Mouse (Mus musculus) activated CD4-positive, CD25-positive, alpha-beta regulatory T cell, adult 4 months (primary cell): ENCODE data around the gene Asap2. TPM values are rescaled to one million over a fixed set of nuclear protein-coding genes. Genes with fewer than 3 reads are reported as not detected.
A peak's percentile ranks its signal among the peaks of the same experiment; 100 is the strongest.
"Not testable (repeated sequence)": the region's sequence is repeated elsewhere in the genome, so short reads cannot be mapped to it uniquely, and the experiment has no call there.

Experiments
- ATAC-seq: one replicate; pipeline ENCODE4 v1.8.0; 2017
- polyA plus RNA-seq, 2 experiments: library from polyadenylated mRNA; unstranded; fragments of 100-300 nt; shearing (Covaris generic); gene quantifications; one replicate each; pipeline ENCODE4 v1.2.1; 2017

Gene Asap2
- polyA plus RNA-seq: 1 to 10 TPM; 1.1 TPM

DNA sequence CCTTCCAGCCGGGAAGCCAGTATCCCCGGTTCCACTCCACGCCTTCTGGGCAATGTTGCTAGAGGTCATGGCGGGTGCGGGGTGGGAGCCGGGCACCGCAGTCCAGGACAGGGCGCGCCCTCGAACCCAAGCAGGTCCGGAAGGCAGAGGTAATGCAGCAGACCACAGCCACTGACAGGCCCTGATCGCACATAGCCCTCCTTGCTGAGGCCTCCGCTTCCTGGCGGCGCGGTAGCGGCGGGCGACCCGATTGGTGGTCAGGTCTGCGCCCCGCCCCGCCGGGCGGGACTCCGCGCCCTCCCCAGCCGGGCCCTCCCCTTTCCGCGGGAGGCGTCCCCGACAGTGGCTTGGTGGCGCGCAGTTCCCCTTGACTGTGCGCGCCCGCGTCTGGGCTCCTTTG, at the start of gene Asap2:
Gene Asap2 (plus strand): TSS at position 328 of the 400 bp plus-strand sequence.
- ATAC-seq: not testable (repeated sequence)

DNA sequence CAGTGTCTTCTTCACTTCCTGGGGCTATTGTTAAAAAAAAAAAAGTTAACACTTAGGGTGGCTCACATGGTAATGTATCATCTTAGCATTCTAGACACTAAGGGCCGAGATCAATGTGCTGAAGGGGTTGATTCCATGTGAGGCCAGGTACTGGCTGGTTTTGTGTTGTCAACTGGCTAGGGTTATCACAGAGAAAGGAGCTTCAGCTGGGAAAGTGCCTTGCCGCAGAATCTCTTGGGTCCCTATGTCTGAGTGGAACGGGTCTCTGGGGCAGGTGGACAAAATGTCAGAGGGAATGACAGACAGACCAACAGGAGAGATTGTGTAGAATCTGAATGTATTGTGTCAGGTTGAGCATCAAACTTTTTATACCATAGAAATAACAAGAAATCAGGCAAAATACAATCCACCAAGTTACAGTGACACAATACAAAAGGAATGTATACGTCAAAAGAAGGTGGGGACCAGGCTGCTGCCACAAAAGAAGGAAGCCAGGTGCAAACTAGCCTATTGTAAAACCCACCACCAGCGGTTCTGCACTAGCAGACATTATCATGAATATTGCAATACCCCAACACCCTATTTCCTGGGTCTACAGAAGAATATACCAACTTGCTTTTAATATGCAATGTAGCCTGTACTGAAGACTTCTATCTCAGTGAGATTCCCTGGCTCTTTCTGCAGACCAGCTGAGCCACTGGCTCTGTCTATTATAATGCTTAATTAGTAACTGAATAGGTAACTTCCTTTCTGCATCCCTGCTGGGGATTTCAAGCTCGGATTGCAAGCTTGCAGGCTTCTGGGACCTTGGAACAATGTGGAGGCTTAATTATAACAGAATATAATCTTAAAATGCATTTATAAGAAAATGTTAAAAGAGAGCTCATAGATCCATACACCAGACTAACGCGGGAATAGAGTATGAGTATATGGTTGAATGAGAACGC, 42.9 kb upstream of the Asap2 start:
- not testable (repeated sequence) for ATAC-seq

DNA sequence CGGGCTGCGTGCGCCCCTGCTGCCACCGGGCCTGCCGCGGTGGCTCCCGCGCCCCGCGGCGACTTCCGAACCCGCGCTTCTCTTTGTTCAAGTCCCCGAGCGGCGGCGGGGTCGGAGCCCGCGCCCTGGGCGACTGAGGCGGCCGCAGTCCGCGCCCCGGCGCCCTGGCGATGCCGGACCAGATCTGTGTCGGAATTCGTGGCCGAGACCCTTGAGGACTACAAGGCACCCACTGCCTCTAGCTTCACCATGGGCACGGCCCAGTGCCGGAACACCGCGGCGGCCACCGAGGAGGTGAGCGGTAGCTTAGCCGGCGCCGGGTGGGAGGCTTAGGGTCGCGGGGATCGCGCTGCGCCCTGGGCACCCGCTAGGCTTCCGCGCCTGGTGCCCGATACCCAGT, 320 bp downstream of the Asap2 start:
- ATAC-seq: not testable (repeated sequence)

DNA sequence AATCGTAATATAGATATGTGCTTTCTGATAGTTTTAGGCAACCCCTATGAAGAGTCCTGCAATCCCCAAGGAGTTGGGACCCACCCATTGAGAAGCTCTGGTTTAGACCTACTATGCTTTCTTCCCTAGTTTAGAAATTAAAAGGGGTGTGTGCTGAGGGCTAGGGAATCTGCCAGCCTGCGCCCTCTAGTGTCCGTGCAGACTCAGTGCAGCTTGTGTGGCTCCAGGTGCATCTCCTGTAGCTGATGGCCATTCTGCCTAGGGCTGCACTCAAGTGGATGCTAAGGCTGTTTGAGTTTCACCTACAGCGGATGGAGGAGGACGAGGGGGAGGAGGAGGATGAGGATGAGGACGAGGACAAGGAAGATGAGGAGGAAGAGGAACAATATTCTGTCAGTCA, 40.6 kb downstream of the Asap2 start:
- not testable (repeated sequence) for ATAC-seq

DNA sequence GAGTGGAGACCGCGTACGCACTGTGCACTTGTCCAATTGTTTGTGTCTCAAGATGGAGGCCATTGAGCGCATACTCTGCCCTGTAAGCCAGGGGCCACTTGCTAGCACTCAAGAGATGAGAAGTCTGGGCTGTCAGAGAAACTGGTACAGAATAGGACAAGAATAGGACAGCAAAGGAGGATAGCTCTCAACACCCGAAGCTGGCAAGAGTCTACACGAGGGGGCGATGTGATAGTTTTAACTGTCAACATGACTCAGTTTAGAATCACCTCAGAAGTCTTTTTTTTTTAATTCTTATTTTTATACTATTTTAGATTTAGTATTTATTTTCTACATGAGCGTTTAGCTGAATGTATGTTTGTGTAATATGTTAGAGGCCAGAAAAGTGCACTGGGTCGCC, 56.5 kb downstream of the Asap2 start:
- not testable (repeated sequence) for ATAC-seq

DNA sequence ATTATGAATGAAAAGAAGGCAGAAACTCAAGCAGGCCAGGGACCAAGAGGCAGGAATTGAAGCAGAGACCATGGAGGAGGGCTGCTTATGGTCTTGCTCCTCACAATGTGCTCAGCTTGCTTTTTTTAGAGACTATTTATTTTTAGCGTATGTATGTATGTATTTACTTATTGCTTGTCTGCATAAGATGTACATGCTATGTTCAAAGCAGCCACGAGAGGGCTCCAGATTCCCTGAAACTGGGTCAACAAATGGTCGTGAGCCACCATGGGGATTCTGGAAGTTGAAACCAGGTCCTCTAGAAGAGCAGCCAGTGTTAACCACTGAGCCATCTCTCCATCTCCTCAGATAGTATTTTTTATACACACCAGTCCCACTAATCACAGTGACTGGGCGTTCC, 85.5 kb downstream of the Asap2 start:
- not testable (repeated sequence) for ATAC-seq

DNA sequence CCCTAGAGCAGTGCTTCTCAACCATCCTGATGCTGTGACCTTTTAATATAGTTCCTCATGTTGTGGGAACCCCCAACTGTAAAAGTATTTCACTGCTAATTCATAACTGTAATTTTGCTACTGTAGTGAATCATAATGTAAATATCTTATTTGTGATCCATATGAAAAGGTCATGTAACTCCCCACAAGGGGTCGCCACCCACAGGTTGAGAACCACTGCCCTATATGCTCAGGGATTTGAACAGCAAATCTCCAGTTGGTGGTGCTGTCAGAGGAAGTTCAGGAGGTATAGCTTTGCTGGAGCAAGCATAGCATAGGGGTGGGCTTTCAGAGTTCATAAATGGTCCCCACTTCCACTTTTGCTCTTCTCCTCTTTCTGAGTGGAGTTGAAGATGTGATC, 99.9 kb downstream of the Asap2 start:
- ATAC-seq: not testable (repeated sequence)

DNA sequence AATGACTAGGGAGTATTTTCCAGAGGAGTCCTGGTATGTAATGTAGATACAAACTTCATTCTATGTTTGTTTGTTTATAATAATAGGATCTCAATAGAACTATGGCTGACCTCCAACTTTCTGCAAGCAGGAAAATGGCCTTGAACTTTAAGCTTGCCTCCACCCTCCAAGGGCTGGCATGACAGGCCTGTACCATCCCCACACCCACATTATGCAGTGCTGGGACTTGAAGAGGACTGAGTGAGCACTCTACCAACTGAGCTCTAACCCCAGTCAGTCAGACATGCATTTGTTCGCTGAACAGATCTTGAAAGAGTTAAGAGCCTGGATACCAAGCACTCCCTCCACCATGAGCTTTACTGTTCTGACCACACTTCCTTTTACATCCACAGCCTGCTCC, 102.2 kb downstream of the Asap2 start:
- ATAC-seq: not testable (repeated sequence)

DNA sequence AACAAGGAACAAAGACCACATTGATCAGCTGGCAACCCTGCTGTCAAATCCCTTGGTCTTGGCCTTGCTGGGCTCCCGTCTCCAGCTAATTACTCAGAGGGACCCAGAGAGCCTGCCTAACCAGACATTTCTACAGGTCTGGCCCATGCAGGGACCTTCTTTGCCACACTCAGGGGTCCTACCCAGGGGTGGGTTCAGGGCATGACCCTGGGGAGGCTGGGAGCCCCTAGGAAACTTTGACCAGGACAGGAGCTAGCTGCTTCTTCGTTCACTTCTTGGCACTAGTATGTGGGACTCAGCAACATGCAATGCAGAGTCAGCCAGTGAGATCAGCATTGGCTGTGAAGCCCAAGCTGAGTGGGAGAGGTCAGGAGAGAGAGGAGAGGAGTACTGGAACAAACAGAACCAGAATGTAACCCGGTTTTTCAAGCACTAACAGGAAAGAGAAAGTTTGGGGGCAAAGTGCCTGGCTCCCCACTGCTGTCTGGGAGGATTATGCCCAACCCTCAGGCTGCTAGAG, 107.6 kb downstream of the Asap2 start:
- ATAC-seq: not testable (repeated sequence)

DNA sequence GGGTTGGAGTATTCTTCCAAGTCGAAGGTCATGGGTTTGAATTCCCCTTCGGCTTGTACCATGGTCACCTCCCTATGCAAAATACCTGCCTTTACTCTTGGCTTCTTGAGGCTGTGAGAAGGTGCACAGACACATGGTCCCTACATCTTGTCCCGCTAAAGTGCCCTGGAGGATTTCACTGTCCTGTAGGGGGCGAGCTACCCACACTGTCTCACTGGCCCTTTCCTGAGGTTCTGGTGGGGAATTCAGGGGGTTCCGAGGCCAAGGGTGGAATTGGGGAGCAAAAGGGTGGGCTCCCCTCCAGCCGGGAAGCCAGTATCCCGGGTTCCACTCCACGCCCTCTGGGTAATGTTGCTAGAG, 120.8 kb downstream of the Asap2 start:
- peak; percentile 62 for ATAC-seq

DNA sequence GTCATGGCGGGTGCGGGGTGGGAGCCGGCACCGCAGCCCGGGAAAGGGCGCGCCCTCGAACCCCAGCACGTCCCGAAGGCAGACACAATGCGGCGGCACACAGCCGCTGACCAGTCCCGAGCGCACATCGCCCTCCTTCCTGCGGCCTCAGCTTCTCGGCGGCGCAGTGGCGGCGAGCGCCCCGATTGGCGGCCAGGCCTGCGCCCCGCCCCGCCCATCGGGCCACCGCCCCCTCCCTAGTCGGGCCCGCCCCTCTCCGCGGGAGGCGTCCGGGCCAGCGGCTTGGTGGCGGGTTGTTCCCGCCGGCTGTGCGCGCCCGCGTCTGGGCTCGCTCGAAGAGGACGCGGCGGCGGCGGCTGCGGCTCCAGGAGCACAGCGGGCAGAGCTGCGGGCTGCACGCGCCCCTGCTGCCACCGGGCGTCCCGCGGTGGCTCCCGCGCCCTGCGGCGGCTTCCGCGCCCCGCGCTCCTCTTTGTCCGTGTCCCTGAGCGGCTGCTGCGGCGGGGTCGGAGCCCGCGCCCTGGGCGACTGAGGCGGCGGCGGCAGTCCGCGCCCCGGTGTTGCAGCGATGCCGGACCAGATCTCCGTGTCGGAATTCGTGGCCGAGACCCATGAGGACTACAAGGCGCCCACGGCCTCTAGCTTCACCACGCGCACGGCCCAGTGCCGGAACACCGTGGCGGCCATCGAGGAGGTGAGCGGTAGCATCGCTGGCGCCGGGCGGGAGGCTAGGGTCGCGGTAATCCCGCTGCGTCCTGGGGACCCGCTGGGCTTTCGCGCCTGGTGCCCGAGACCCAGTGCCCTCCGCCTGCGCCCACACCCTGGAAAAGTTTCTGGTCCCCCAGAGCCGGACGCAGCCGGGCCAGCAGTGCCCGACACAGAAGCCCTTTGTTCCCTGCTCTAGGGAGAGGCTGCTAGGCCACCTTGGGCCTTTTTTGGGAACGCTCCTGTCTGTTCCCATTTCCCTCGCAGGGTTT, 121.5 kb downstream of the Asap2 start:
- ATAC-seq: peak; percentile 92

DNA sequence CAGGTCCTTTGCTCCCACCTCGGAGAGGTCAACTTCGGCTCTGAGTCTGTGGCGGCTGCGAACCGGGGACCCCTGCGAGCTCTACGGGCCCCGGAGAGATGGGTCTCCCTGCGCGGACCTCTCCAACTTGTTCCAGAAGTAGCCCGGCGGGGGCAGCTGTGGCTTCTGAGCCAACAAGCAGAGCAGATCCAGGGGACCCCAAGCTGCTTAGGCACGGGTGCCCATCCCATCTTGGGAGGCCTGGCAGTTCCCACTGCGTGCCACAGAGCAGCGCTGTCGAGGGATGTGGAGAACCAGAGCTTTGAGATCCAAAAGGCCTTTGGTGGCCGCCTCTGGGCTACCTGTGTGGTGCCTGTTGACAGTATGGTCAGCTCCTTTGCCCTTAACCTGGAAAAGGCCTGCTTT, 122.2 kb downstream of the Asap2 start:
- no peak for ATAC-seq

DNA sequence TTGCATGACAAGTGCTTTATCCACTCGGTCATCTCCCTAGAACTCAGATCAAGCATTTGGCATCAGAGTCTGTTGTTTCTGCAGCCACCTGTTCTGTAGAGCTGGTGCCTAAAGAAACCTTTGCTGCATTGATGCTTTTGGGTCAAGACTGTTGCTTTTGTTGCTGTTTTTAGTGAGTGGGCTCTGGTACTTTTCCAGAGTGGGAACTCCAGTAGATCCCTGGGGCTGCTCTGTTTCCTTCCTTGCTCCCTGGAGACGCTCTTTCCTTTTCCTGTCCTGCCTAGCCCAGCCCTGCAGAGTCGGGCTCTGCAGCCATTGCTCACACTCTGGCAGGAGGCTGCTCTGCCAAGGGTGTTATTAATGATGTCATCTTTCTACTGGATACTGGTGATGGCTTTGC, 129.2 kb downstream of the Asap2 start:
- no peak for ATAC-seq

DNA sequence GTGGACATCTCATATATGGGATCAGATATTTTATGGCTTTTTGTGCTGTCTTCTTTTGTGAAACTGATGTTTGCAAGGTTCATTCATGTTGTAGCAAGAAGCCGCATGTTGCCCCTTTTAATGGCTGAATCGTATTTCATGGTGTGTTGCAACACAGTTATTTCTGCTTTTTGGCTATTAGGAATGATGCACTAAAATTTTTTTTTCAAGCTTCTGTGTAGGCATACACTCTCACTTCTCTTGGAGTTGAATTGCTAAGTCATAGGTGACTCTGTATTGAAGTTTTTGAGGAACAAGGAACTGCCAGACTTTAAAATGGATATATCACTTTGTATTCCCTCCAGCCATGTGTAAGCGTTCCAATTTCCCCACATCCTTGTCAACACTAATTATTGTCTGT, 132.6 kb downstream of the Asap2 start:
- no peak for ATAC-seq

DNA sequence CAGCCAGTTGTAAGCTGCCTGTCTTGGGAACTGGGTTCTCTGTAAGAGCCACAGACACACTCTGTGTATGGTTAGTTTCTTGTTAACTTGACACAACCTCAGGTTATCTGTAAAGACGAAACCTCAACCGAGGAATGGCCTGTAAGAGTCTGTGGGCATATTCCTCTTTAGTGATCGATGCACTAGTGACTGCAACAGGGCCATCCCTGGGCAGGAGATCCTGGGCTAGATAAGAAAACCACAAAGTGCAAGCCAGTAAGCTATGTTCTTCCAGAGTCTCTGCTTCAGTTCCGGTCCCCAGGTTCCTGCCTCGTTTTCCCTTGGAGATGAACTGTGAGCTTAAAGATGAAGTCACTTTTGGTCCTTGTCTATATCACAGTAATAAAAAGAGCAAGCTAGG, 133.4 kb downstream of the Asap2 start:
- no peak for ATAC-seq

DNA sequence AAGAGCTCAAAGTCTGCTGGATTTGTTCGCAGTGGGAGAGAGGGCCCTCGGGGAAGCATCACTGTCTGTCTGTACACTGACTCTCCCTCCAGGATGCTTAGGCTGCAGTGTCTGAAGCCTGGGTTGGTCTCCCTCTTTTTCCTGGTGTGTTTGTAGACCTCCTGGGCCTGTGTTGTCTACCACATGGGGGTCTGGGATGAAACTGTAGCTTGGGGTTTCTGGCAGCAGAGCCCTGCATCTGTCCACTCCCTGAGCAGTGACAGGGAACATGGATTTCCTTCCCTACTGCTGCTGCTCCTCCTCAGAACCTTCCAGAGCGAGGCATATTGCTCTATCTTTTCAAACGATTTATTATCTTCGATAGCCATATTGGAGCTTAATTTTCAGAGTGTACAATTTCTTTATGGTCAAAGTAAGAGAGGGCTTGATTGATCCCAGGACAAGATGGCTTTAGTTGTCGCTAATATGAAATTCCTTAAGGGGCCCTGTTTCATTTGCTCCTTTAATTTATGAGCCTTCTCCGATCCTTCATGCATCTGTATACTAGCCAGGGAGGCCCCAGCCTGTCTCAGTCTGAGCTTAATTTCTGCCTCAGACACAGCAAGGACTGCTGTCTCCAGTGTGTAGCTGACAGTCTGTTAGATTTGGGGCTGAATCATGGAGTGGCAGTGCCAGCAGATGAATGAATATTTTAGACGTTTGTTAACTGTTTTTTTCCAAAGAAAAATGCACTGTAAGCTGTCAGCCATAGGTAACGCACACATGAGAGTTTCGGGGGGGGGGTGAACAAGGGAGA, 135.6 kb downstream of the Asap2 start:
- no peak for ATAC-seq

DNA sequence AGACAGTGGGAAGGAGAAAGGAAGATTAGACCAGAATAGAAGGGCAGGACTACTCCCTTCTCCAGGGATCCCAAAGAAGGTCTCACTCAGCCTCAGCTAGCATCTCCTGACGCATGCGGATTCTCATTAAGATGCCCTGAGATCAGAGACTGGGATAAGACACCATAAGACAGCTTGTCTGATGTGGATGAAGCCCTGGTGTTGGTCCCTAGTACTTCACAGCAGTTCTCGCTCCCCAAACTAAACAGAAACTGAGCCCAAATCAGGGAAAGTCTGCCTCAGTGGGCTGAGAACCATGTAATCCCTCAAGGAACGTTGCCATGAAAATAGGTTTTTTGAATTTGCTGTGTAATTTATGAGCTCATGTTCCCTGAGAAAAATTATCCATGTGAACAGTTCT, 136.3 kb downstream of the Asap2 start:
- ATAC-seq: no peak

DNA sequence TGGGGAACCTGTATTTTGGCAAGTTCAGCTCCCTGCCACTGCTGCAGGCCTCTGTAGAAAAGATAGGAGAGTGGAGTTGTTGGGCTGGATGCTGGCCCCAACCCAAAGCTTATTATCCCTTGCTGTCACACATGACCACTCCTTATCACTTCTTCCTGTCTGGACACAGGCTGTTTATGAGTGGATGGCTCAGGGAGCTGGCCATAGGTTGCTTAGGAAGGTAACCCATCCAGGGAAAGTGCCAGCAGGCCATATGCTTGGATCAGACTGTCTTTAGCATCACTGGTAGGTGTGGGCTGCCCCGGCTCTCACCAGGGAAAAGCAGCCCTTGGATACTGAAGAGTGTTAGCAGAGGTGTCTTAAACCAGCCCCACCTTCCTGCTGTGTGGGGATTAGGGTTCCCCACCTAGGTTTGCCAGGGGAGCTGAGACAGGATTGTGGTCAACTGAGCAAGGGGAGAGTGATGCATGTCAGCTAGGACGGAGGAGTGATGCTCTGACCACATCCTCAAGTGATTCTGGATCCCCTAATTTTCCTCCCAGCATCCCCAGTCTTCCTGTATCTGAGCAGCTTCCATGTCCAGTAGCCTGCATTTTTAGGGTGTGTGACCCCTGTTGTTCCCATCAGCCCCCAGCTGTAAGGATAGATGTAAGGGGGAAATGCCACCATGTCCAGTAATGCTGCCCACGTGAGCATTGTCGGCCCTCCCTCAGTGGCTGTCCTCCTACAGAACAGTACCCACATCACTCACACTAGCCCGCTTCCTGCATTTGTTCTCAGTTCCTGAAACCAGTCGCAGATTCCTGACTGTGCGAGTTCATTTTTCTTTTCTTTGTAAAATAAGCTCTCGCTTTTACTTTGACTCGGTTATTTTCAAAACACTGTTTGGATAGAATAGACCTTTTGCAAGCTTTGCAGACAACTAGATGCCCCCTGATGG, 138.9 kb downstream of the Asap2 start:
- ATAC-seq: no peak

DNA sequence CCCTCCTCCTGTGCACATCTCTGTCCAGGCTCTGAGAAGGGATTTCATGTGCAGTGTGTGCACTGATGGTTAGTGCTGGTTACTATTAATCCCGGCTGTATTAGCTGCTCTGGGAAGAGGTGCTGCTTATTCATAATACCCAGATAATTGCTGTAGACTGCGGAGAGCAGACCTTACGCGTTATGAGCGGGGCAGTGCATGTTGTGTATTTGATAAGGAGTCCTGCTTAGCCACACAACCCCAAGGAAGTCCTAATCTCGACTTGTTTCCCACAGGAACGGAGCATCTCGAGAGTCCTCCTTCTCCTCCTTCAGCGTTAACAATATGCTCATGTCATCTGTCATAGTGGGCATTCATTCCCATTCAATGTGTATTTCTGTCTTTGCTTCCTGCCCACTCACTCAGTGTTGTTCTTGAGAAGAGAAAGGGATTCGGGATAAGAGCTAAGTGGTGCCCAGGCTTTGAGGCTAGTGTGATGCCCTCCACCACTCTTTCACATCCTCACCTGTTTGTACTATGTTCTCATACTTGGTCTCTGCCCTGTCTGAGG, 140.1 kb downstream of the Asap2 start:
- no peak for ATAC-seq

DNA sequence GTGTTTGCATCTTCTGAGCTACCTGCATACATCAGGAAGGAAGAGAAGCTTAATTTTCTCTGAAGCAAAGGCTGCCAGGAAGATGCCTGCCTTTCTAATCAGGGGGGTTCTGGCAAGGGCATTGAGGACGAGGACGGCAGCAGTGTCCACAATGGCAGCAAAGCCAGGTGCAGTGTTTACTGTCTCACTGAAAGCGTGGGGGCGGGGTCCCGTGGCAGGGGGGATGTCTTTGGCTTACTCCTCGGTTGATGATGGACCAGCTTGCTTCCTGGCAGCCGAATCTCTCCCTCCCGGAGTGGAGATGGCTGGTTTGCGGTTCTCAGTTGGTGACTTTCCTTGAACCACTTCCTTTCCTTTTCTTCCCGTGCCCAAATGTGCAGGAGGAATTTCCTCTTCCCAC, 142.3 kb downstream of the Asap2 start:
- ATAC-seq: no peak

DNA sequence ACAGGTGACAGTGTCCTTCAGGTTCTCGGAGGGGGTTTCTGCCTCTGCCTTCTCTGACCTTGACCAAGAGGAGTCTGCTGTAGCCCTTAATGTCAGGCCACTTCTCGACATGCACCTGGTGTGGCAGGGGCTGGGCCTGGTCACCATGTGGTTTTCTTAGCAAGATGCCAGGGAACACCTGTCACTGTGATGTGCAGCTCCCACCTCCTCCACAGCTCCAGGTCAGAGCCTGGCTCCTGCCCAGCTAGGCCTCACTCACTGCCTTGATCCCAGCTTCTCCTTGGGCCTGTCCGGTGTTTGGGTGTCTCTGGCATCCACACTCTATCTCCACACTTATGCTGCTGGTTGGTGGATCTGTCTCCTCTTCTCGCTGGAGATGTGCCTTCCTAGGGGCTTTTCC, 142.8 kb downstream of the Asap2 start:
- no peak for ATAC-seq
